Mouse (Mus musculus) cerebellum, postnatal 36 days (tissue): ENCODE data around the gene Dedd2.
"Not testable (repeated sequence)": the region's sequence is repeated elsewhere in the genome, so short reads cannot be mapped to it uniquely, and the experiment has no call there.

Experiments used
- DNase-seq, 2 experiments: peaks; one replicate each; pipeline ENCODE4 v3.0.0; 2021 to 2022; ENCODE audit warnings: mixed read lengths in 2 of 2

Dedd2 gene

GRCm38 (mm10) chr7:25220457-25221101 lies at the start of gene Dedd2:
TSS of gene Dedd2 (minus strand) at chr7:25220615.
- DNase-seq = peak in 1 of 2 experiments; percentile 24

- DNase-seq = no peak
These were observed 49.3 kb upstream of the Dedd2 start for GRCm38 (mm10) chr7:25269545-25270271.

- DNase-seq = no peak
These were observed 48.6 kb upstream of the Dedd2 start for GRCm38 (mm10) chr7:25269029-25269428.

- DNase-seq = no peak
These were observed 48.2 kb upstream of the Dedd2 start for GRCm38 (mm10) chr7:25268588-25268987.

GRCm38 (mm10) chr7:25267751-25268463 lies 47.5 kb upstream of the Dedd2 start:
- DNase-seq = peak; percentile 98 to 99

- peak; percentile 96 to 98 for DNase-seq
These were observed 46.9 kb upstream of the Dedd2 start, which contains the start of gene Cic for GRCm38 (mm10) chr7:25267301-25267750. TSS of gene Cic (plus strand) at chr7:25267704.

- no peak for DNase-seq
These were observed 46.0 kb upstream of the Dedd2 start for GRCm38 (mm10) chr7:25266180-25266962.

GRCm38 (mm10) chr7:25265743-25266142 lies 45.3 kb upstream of the Dedd2 start:
- not testable (repeated sequence) for DNase-seq

GRCm38 (mm10) chr7:25263968-25264870 lies 43.8 kb upstream of the Dedd2 start:
- no peak for DNase-seq

GRCm38 (mm10) chr7:25261896-25262295 lies 41.5 kb upstream of the Dedd2 start:
- DNase-seq = no peak

GRCm38 (mm10) chr7:25251822-25252221 lies 31.4 kb upstream of the Dedd2 start:
- DNase-seq = peak in 1 of 2 experiments; percentile 57

- DNase-seq = peak; percentile 56 to 58
These were observed 30.8 kb upstream of the Dedd2 start for GRCm38 (mm10) chr7:25251071-25251791.

- peak; percentile 90 to 93 for DNase-seq
These were observed 29.9 kb upstream of the Dedd2 start, which contains the start of gene Erf for GRCm38 (mm10) chr7:25250141-25250972. TSS of gene Erf (minus strand) at chr7:25250761.

- DNase-seq = peak; percentile 54 to 65
These were observed 29.1 kb upstream of the Dedd2 start for GRCm38 (mm10) chr7:25249314-25250140.

- DNase-seq = peak in 1 of 2 experiments; percentile 49
These were observed 28.5 kb upstream of the Dedd2 start for GRCm38 (mm10) chr7:25248846-25249313.

- peak; percentile 37 to 41 for DNase-seq
These were observed 27.7 kb upstream of the Dedd2 start for GRCm38 (mm10) chr7:25248018-25248647.

GRCm38 (mm10) chr7:25247498-25247897 lies 27.1 kb upstream of the Dedd2 start:
- no peak for DNase-seq

GRCm38 (mm10) chr7:25246759-25247137 lies 26.3 kb upstream of the Dedd2 start:
- DNase-seq = no peak
